Mouse (Mus musculus) kidney, postnatal 0 days (tissue): Measurements from ENCODE around the gene Nme6. TPM values are rescaled to one million over a fixed set of nuclear protein-coding genes. Genes with fewer than 3 reads are reported as not detected.

Experiments used
- ATAC-seq: fragments of 200-750 bp; cut with Nextera tagmentation; replicated peaks from 2 replicates; pipeline ENCODE4 v1.8.0; 2017; ENCODE audit warnings: low read depth, moderate number of reproducible peaks, moderate TSS enrichment, moderate library complexity; ENCODE audit not compliant: low FRiP score
- DNase-seq: peaks from one replicate; pipeline ENCODE4 v3.0.0-alpha.2; 2016; ENCODE audit warnings: low spot score
- H3K27ac ChIP-seq: fragments of 300-500 bp; sonication (generic); 2 replicates; pipeline ENCODE4 v1.5.1; 2014; ENCODE audit warnings: mild to moderate bottlenecking
- H3K27me3 ChIP-seq: fragments of 300-500 bp; sonication (generic); 2 replicates; pipeline ENCODE4 v1.6.1; 2014; ENCODE audit warnings: low read length, mixed read lengths; ENCODE audit not compliant: insufficient read depth
- H3K36me3 ChIP-seq: fragments of 300-500 bp; sonication (generic); 2 replicates; pipeline ENCODE4 v1.6.1; 2014; ENCODE audit warnings: low read length, mixed read lengths; ENCODE audit not compliant: insufficient read depth
- H3K4me1 ChIP-seq: fragments of 300-500 bp; sonication (generic); replicated peaks from 2 replicates; pipeline ENCODE4 v1.6.1; 2014; ENCODE audit warnings: antibody characterized with exemption, low read length, mixed read lengths; ENCODE audit not compliant: insufficient read depth
- H3K4me2 ChIP-seq: fragments of 300-500 bp; sonication (generic); 2 replicates; pipeline ENCODE4 v1.6.1; 2014; ENCODE audit warnings: mild to moderate bottlenecking, low read length, moderate library complexity, mixed read lengths
- H3K4me3 ChIP-seq: fragments of 300-500 bp; sonication (generic); replicated peaks from 2 replicates; pipeline ENCODE4 v1.5.1; 2014; ENCODE audit warnings: low read depth, low read length
- H3K9ac ChIP-seq: fragments of 300-500 bp; sonication (generic); 2 replicates; pipeline ENCODE4 v1.6.1; 2014; ENCODE audit warnings: low read depth, low read length
- H3K9me3 ChIP-seq: fragments of 300-500 bp; sonication (generic); replicated peaks from 2 replicates; pipeline ENCODE4 v1.6.1; 2016; ENCODE audit warnings: low read length, inconsistent platforms, mixed read lengths
- CTCF ChIP-seq: IDR thresholded peaks from 2 replicates; pipeline ENCODE4 v1.5.1; 2016; ENCODE audit warnings: antibody characterized with exemption, low read depth, mild to moderate bottlenecking, moderate library complexity
- WGBS: fragments of 180-500 bp; shearing (Covaris S2); extraction: QIAGEN DNeasy Blood & Tissue Kit; methylation state at CpG from one replicate; pipeline ENCODE4 v1.1.7; 2014; 5-methylcytosine and 5-hydroxymethylcytosine counted together
- microRNA-seq: library from miRNA; unstranded; fragments of <30 nt; microRNA quantifications from one replicate; pipeline ENCODE4, GENCODE M21; 2016
- polyA plus RNA-seq: library from polyadenylated mRNA; unstranded; fragments of >200 nt; fragmentation: Nextera tagmentation; extraction: Ambion mirVana; gene quantifications from 2 replicates; pipeline ENCODE4 v1.2.1, GENCODE M21; 2015

Gene Nme6
- polyA plus RNA-seq, 1 experiment from 2014 or later = 58.3 TPM

GRCm38 (mm10) chr9:109891501-109891900, 59.0 kb downstream of the Nme6 start:
- Histone ChIP-seq H3K27me3 (no peaks in the 10 kb centered on the region), H3K9ac (no peak overlapping the region), H3K4me2 (no peak overlapping the region), H3K4me1 (no peaks in the 10 kb centered on the region), H3K36me3 (peaks cover 60% of the 10 kb centered on the region), H3K27ac (no peak overlapping the region), H3K4me3 (no peak overlapping the region), H3K9me3 (no peaks in the 10 kb centered on the region)
- 92% methylated on average over 8 of the region's 8 CpGs for WGBS
- TF ChIP-seq CTCF = no peak
- ATAC-seq (no peak), DNase-seq (no peak)

Small RNA genes within 50 kb of the gene (microRNA-seq; reads per million reads assigned to microRNA genes)
- gene Mir7089 = 0.80 reads per million

Other genes with a start within 250 kb of the Nme6 start
- 0.18 and 0.22 TPM in 2 replicates for gene Fbxw24, start 206.7 kb upstream of the Nme6 start, polyA plus RNA-seq
- 0.18 and 0.20 TPM in 2 replicates for gene Fbxw25, start 168.1 kb upstream of the Nme6 start, polyA plus RNA-seq
- 0.12 and 0.26 TPM in 2 replicates for gene Fbxw18, start 130.0 kb upstream of the Nme6 start, polyA plus RNA-seq
- gene Fbxw26, start 86.7 kb upstream of the Nme6 start, polyA plus RNA-seq = not detected in 2 replicates
- gene Fbxw27, start 42.1 kb upstream of the Nme6 start, polyA plus RNA-seq = 0.33 TPM in 1 of 2 replicates, not detected in the other
- gene Spink8, start 20.5 kb upstream of the Nme6 start, polyA plus RNA-seq = 155 and 206 TPM in 2 replicates
- 1.6 and 1.9 TPM in 2 replicates for gene Camp, start 16.9 kb downstream of the Nme6 start, polyA plus RNA-seq
- 15.6 and 15.7 TPM in 2 replicates for gene Cdc25a, start 42.8 kb downstream of the Nme6 start, polyA plus RNA-seq
- gene Map4, start 98.7 kb downstream of the Nme6 start, polyA plus RNA-seq = 33.9 and 36.9 TPM in 2 replicates